Mouse (Mus musculus) CH12.LX (cell line): Measurements from ENCODE around the gene Saa4. TPM values are rescaled to one million over a fixed set of nuclear protein-coding genes. Genes with fewer than 3 reads are reported as not detected.

Experiments
- DNase-seq: peaks from one replicate; pipeline ENCODE4 v3.0.0-alpha.2; 2013; ENCODE audit errors: extremely low read depth
- H3K27ac ChIP-seq: 2 replicates; pipeline ENCODE4 v1.5.1; 2012; ENCODE audit warnings: low read depth, mild to moderate bottlenecking, control low read depth, moderate library complexity; ENCODE audit not compliant: insufficient read depth
- H3K27me3 ChIP-seq: replicated peaks from 2 replicates; pipeline ENCODE3; 2012; ENCODE audit warnings: inconsistent platforms
- H3K36me3 ChIP-seq, 2 experiments: replicated peaks in 1 of 2; 2 replicates each; pipeline versions ENCODE3 to v1.6.1; 2012; ENCODE audit warnings: inconsistent platforms in 1 of 2, low read length in 1 of 2, mild to moderate bottlenecking in 1 of 2, mixed read lengths in 1 of 2, moderate library complexity in 1 of 2; ENCODE audit not compliant: control insufficient read depth in 1 of 2, insufficient read depth in 1 of 2
- H3K4me1 ChIP-seq, 2 experiments: 2 replicates each; pipeline ENCODE4 v1.6.1; 2012; ENCODE audit warnings: inconsistent platforms in 1 of 2, moderate library complexity in 1 of 2; ENCODE audit not compliant: insufficient read depth in 2 of 2, control insufficient read depth in 1 of 2
- H3K4me2 ChIP-seq: 2 replicates; pipeline ENCODE4 v1.6.1; 2012; ENCODE audit warnings: low read depth, mild to moderate bottlenecking, control low read depth; ENCODE audit not compliant: poor library complexity, insufficient read depth, severe bottlenecking
- H3K4me3 ChIP-seq, 3 experiments: fragments of 150-350 bp in 1 of 3; sonication (generic) in 1 of 3; replicated peaks in 1 of 3; 2 replicates each; pipeline versions ENCODE3 to v1.5.1; 2011 to 2012; ENCODE audit warnings: low read depth in 2 of 3, low read length in 2 of 3, mild to moderate bottlenecking in 2 of 3, moderate library complexity in 2 of 3, control low read depth in 1 of 3, improper control_type of control experiment in 1 of 3, inconsistent platforms in 1 of 3, mixed read lengths in 1 of 3; ENCODE audit not compliant: poor library complexity in 1 of 3
- H3K79me2 ChIP-seq: replicated peaks from 2 replicates; pipeline ENCODE4 v1.6.1; 2012; ENCODE audit warnings: mild to moderate bottlenecking, moderate library complexity; ENCODE audit not compliant: control insufficient read depth, poor library complexity, insufficient read depth, severe bottlenecking; ENCODE audit errors: extremely low read depth
- H3K9ac ChIP-seq: 2 replicates; pipeline ENCODE4 v1.6.1; 2012; ENCODE audit warnings: low read depth, mild to moderate bottlenecking, control low read depth, moderate library complexity; ENCODE audit not compliant: insufficient read depth
- H3K9me3 ChIP-seq: replicated peaks from 2 replicates; pipeline ENCODE3; 2012; ENCODE audit warnings: low read length, inconsistent platforms, mixed read lengths
- BHLHE40 ChIP-seq: IDR thresholded peaks from 2 replicates; pipeline ENCODE4 v1.6.1; 2011; ENCODE audit warnings: mild to moderate bottlenecking, low read depth, low read length, improper control_type of control experiment
- CHD1 ChIP-seq: IDR thresholded peaks from 2 replicates; pipeline ENCODE4 v1.6.1; 2012; ENCODE audit warnings: low read depth, low read length, improper control_type of control experiment, inconsistent platforms
- CHD2 ChIP-seq: IDR thresholded peaks from 2 replicates; pipeline ENCODE4 v1.6.1; 2011; ENCODE audit warnings: low read length, improper control_type of control experiment
- CTCF ChIP-seq, 2 experiments: IDR thresholded peaks in 1 of 2; conservative IDR thresholded peaks in 1 of 2; 2 replicates each; pipeline ENCODE4 v1.5.1; 2011 to 2012; ENCODE audit warnings: low read depth in 2 of 2, low read length in 2 of 2, improper control_type of control experiment in 1 of 2, inconsistent platforms in 1 of 2, mild to moderate bottlenecking in 1 of 2, moderate library complexity in 1 of 2
- EP300 ChIP-seq: IDR thresholded peaks from 2 replicates; pipeline ENCODE4 v1.6.1; 2011; ENCODE audit warnings: low read length, improper control_type of control experiment
- GABPA ChIP-seq: IDR thresholded peaks from 2 replicates; pipeline ENCODE4 v1.6.1; 2012; ENCODE audit warnings: low read depth, low read length, improper control_type of control experiment, inconsistent platforms; ENCODE audit not compliant: insufficient replicate concordance
- IRF4 ChIP-seq: IDR thresholded peaks from 2 replicates; pipeline ENCODE4 v1.6.1; 2014; ENCODE audit warnings: low read depth, mild to moderate bottlenecking, inconsistent platforms, low read length, improper control_type of control experiment
- KAT2A ChIP-seq: IDR thresholded peaks from 2 replicates; pipeline ENCODE4 v1.6.1; 2012; ENCODE audit warnings: low read length, improper control_type of control experiment, inconsistent platforms; ENCODE audit not compliant: insufficient replicate concordance
- MAZ ChIP-seq: IDR thresholded peaks from 2 replicates; pipeline ENCODE4 v1.6.1; 2012; ENCODE audit warnings: low read depth, mild to moderate bottlenecking, inconsistent platforms, low read length, improper control_type of control experiment, moderate library complexity
- MYC ChIP-seq: IDR thresholded peaks from 2 replicates; pipeline ENCODE4 v1.6.1; 2011; ENCODE audit warnings: low read depth, mild to moderate bottlenecking, improper control_type of control experiment, low read length
- PAX5 ChIP-seq: IDR thresholded peaks from 2 replicates; pipeline ENCODE4 v1.6.1; 2012; ENCODE audit warnings: low read length, inconsistent platforms, mixed read lengths
- POLR2AphosphoS2 ChIP-seq: IDR thresholded peaks from 2 replicates; pipeline ENCODE4 v1.6.1; 2011; ENCODE audit warnings: low read depth, low read length, improper control_type of control experiment
- RAD21 ChIP-seq: IDR thresholded peaks from 2 replicates; pipeline ENCODE4 v1.6.1; 2011; ENCODE audit warnings: low read depth, mild to moderate bottlenecking, low read length, improper control_type of control experiment, moderate library complexity
- TCF12 ChIP-seq: IDR thresholded peaks from 2 replicates; pipeline ENCODE4 v1.6.1; 2014; ENCODE audit warnings: low read depth, mild to moderate bottlenecking, inconsistent platforms, low read length, improper control_type of control experiment
- ZC3H11A ChIP-seq: IDR thresholded peaks from 2 replicates; pipeline ENCODE4 v1.6.1; 2012; ENCODE audit warnings: low read depth, mild to moderate bottlenecking, inconsistent platforms, low read length, improper control_type of control experiment
- ZMIZ1 ChIP-seq: IDR thresholded peaks from 2 replicates; pipeline ENCODE4 v1.6.1; 2012; ENCODE audit warnings: low read depth, mild to moderate bottlenecking, inconsistent platforms, low read length, improper control_type of control experiment
- ZNF384 ChIP-seq: IDR thresholded peaks from 2 replicates; pipeline ENCODE4 v1.6.1; 2012; ENCODE audit warnings: low read depth, low read length, improper control_type of control experiment, inconsistent platforms
- dilution Hi-C: fragments of 300-500 bp; cut with MboI; formaldehyde crosslinking; loops from 2 replicates; pipeline ENCODE4 v1.14.3; 2020; ENCODE audit warnings: low sequenced_read_pairs; ENCODE audit not compliant: extremely low pct_unique_long_range_greater_than_20kb, extremely low pct_ligation_motif_present
- in situ Hi-C: fragments of 300-500 bp; cut with MboI; formaldehyde crosslinking; loops from 3 replicates; pipeline ENCODE4 v1.14.3; 2019; ENCODE audit warnings: low sequenced_read_pairs, low pct_ligation_motif_present, low pct_unique_long_range_greater_than_20kb, mixed read lengths
- polyA plus RNA-seq: library from polyadenylated mRNA; unstranded; fragments of >175 nt; gene quantifications from 2 replicates; pipeline ENCODE4 v1.2.1, GENCODE M21; 2012; ENCODE audit warnings: low read depth; ENCODE audit not compliant: insufficient read length
- total RNA-seq, 2 experiments: library from RNA; depleted of rRNA; stranded (reverse); fragments of 300-350 nt in 1 of 2; fragments of >200 nt in 1 of 2; gene quantifications; 2 replicates each; pipeline ENCODE4 v1.2.3; 2012 to 2014

Saa4 gene
- total and polyA plus RNA-seq, 3 experiments, result not detected

DNA sequence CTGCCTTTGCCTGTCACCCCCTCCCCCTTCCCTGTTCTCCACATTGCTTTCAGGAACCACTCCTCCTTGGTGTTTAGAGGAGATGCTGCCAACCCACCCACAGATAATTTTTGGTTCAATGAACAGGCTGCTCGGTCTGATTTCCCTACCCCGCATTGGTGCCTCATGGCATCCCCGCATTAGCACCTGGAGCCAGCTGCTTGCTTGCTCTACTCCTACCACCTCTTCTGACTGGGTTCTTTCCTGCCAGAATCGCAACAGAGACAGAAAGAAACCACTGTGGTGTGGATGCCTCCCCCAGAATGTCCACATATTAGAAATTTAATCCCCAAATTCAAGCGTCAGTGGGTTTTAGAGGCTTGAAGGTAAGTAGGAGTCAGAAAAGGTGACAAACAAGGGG is 8.0 kb downstream of the Saa4 start:
- dilution Hi-C loops, result no loop called here
- H3K79me2 ChIP-seq, result no peaks in the 10 kb centered on the region
- H3K27ac ChIP-seq, result no peak overlapping the region
- 0 out of 2 replicates have a peak overlapping the region, but pooled peaks have one; percentile 29 for H3K4me2 ChIP-seq
- no peak overlapping the region for H3K4me3 ChIP-seq
- H3K27me3 ChIP-seq, result no peaks in the 10 kb centered on the region
- in situ Hi-C loops, result no loop called here
- TF ChIP-seq KAT2A (no peak), ZNF384 (no peak), GABPA (no peak), CHD1 (no peak), POLR2AphosphoS2 (no peak), EP300 (no peak), IRF4 (no peak), RAD21 (no peak), ZC3H11A (no peak), MYC (no peak), BHLHE40 (no peak), CTCF (conservative IDR thresholded peaks at IDR 0.05 in 1 of 2, IDR thresholded peaks at IDR 0.05 in 1 of 2; ENCODE audit: low read depth in 2 of 2, low read length in 2 of 2) (no peak), CHD2 (no peak), MAZ (no peak), TCF12 (no peak), ZMIZ1 (no peak), PAX5 (no peak)
- TF ChIP-seq, all 38 proteins: peak for 0
- Histone ChIP-seq H3K36me3 (no peaks in the 10 kb centered on the region), H3K9me3 (no peaks in the 10 kb centered on the region), H3K9ac (no peak overlapping the region), H3K4me1 (peaks cover 11 to 31% of the 10 kb centered on the region in 2 experiments; a peak in 3 of 4 replicates)
- DNase-seq, result no peak

GRCm38 (mm10) chr7:46723849-46724248 is 8.6 kb downstream of the Saa4 start:
- in situ Hi-C loops (no loop called here), dilution Hi-C loops (no loop called here)
- DNase-seq, result no peak
- Histone ChIP-seq H3K9me3 (no peaks in the 10 kb centered on the region), H3K36me3 (no peaks in the 10 kb centered on the region), H3K4me3 (no peak overlapping the region), H3K27ac (no peak overlapping the region), H3K27me3 (no peaks in the 10 kb centered on the region), H3K79me2 (no peaks in the 10 kb centered on the region), H3K9ac (no peak overlapping the region), H3K4me2 (no peak overlapping the region), H3K4me1 (peaks cover 11 to 31% of the 10 kb centered on the region in 2 experiments; a peak in 3 of 4 replicates)
- no peak for TF ChIP-seq POLR2AphosphoS2
- TF ChIP-seq BHLHE40, result peak; percentile 42
